Mouse (Mus musculus) T-helper 1 cell (primary cell): Measurements from ENCODE around the gene Sptlc3.

Experiments used
- in situ Hi-C: fragments of 300-600 bp; cut with MboI, MseI; formaldehyde crosslinking; loops from one replicate; pipeline ENCODE4 v1.15.1; 2025; ENCODE audit warnings: high pct_unique_total_duplicates

The Sptlc3 gene

DNA sequence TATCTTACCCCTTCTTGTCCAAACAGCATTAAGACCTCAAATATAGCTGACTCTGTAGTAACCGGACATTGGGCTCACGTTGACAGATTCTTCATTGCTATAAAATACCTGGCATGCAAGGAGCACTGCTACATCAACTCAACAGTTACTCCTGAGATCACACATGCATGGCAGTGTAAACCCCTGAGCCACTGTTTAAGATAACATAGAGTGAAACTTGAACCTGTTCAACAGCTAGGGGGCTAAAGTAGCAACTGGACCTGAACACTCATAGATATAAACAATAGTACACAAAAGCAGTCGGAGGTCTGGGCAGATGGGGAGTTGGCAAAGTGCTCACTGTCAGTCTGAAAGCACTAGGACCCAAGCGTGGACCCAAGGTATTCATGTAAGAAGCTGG, 140.8 kb downstream of the Sptlc3 start:
- in situ Hi-C loops, result no loop called here

DNA sequence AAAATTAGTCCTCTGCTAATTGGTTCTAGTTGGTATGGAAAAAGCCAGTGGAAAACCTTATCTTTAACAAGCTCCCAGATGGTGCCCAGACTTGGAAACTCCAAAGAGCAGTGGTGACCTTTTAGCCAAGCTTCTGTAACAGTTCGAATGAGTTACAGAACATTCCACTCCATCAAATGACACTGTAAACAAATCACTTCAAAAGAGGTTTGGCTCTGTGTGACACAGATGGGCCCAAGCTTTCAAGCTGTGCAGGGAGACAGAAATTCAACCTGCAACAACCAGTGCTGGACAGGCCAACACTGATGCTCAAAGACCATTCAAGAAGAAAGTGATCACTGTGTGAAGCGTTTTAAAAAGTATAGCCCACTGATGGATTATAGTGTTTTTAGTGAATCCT, 144.1 kb downstream of the Sptlc3 start:
- in situ Hi-C loops, result no loop called here

DNA sequence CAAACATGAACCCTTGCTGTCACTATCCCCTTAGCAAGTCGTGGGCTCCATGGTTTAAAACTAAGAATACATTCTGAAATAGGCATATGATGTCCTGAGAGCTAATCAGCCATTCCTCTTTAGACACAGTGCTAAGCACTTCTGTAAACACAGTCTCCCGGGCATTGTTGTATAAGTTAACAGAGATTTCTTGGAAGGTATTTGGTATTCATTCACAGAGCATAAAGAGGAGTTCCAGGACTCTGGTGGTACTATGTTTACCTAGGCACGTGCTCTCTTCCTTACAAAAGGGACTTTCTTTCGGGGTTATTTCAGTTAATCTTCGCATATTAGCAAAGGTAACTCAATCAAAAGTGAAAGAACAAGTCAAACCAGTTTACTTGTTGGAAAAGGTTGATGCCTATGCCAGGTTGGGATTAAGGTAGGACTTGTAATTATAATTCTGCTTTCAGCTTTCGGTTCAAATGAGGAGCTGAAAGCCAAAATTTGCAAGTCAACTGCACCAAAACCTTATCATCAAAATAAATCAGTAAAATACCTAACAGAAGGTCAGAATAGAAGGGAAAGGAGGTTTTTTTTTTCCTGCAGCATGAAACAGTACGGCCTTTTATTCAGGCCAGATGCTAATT, 148.2 kb downstream of the Sptlc3 start:
- in situ Hi-C loops, result no loop called here

DNA sequence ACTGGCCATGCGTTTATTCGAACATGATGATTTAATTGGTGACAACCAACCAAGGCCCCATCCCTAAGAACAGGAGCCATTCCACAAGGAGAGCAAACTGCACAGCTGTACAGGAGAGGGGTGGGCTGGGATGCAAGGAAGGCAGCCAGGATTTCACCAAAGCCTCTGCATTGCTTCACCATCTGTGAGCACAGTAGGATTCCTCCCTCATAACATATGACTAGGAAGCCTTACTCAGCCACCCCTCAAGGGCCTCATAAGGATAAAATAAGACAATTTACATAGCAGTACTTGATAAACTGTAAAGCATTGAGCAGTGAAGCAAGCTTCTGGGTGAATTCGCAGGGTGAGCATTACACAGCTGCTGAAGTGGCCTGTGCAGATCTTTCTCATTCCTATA, 155.8 kb downstream of the Sptlc3 start:
- in situ Hi-C loops, result no loop called here

DNA sequence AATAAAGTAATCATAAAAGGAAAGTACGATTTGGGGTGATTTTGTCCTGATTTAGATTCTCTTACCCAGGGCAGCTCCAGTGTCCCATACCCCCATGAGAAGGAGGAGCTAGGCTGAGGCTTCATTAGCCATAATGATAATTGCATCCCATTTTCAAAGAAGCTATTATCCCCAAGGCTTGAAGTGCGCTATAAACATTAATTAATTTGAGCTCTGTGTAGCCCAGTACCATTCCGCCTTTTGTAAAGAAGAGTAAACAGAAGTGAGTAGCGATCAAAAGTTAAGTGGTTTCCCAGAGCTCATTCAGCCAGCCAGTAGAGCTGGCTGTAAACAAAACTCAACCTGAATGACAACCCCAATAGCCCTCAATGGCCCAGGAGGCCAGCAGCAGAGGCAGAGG, 163.0 kb downstream of the Sptlc3 start:
- in situ Hi-C loops, result no loop called here

DNA sequence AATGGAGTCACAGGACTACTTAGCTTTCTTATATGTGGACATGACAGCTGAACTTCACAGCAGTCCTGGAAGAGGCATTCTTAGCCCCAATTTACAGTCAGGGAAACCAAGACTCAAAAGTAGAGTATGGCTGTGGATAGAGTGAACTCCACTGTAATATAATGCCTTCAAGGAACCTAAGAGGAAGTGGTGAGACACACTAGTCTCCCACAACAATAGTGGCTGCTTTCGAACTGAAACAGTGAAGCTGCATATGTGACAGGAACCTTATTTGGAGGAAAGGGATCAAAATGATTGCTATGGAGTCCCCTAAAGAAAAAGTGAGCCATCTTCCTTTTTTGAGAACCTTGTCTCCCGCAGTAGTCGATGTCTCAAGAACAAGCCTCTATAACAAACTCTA, 178.1 kb downstream of the Sptlc3 start:
- in situ Hi-C loops, result no loop called here

DNA sequence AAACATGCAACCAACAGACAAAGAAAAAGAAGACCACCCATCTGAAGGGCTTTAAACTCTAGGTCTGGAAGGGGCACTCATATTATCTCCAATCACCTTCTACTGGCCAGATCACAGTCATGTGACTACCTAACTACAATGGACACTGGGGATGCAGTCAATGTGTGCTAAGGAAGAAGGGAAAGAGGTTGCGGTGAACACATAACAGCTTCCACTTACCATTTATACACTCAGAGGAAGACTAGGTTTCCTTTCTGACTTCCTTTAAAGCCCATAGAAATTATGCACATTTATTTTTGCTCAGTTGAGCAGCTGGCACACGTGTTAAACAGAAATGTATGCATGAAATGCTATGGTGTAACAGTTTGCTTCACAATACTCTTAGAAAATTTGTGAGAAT, 178.7 kb downstream of the Sptlc3 start:
- in situ Hi-C loops, result no loop called here

DNA sequence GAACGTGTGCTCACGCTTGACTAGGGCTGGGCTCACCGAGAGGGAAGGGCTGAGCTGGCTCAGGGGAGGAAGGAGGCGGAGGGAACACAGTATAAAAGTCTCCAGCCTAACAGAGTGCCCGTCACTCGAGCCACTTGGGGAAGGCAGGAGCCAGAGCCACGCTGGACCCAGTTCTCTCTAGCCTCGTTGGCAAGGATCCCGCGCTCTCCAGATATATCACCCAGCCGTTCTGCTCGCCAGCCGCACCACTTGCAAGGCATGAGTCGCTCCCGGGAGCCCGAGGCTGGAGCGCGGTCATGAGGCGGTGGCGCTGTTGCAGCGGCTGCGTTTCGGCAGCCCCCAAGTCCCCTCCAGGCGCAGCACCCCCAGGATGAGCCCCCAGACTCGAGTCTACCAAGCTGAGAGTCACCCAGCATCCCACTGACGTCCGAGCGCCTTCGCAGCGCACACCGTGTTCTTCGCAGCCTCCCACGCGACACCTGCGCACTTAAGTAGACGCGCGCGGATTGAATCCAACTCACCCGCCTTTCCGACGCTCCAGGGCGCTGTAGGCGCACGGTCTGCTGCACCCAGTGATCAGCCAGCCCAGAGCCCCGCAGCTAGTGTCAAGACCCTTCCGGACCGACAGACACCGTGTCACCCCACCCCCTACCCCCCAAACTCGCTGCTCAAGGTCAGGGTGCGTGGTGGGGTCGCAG, 183.5 kb downstream of the Sptlc3 start:
- in situ Hi-C loops, result no loop called here

DNA sequence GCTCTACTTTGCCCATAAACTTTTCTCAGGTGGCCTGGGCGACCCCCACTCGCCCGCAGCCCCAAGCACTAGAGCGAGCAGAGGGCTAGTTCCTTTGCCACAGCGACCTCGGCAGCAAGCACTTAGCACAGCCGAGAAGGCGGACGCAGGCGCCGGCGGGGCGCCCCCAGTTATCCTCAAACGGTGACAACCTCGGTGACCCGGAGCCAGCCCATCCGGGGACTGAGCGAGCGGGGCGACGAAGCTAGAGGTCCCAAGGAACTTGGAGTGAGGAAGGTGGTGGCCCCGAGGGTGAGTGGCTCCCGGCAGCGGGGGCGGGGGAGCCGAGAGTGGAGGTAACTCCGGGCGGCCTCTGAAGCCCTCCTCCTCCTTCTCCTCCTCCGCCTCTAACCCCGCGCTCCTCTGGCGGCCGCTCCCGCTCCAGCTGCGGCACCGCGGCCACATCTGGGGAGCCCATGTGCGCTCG, 184.1 kb downstream of the Sptlc3 start, which contains the start of gene Ism1:
Gene Ism1 (plus strand): TSS at position 370 of the 466 bp plus-strand sequence.
- in situ Hi-C loops, result no loop called here

DNA sequence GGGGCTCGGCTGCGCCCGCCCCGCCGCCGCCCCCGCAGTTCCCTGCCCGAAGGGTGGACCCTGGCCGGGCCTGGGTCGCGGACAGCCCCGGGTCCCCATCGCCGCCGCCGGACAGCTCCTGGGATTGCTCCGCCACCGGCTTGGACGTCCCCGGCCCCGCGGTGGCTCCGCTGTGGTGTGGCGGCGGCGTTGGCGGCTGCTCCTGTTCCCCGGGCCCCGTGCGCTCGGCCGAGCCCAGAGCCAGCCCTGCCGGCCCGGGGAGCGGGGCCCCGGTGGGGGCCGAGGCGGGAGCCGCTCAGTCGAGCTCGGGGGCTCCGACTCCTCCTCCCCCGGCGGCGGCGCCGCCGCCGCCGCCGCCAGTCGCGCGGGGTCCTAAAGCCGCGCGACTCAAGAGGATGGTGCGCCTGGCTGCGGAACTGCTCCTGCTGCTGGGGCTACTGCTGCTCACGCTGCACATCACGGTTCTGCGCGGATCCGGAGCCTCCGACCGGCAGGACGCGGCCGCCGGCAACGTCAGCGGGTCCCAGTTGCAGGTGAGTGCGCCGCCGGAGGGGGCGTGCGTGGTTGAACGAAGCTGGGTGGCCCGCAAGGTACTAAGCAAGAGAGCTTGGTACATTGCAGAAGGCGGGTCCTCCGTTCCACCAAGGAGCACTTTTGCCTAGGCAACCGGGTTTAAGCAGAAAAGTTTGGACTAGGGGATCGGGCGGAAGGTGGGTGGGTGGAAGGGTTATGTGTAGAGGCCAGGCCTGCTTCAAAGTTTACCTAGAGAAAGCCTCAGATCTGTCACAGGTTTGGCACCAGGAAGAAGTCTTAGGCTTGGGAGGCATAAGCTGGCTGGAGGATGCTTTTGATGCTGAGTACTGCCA, 184.8 kb downstream of the Sptlc3 start:
- in situ Hi-C loops, result no loop called here

DNA sequence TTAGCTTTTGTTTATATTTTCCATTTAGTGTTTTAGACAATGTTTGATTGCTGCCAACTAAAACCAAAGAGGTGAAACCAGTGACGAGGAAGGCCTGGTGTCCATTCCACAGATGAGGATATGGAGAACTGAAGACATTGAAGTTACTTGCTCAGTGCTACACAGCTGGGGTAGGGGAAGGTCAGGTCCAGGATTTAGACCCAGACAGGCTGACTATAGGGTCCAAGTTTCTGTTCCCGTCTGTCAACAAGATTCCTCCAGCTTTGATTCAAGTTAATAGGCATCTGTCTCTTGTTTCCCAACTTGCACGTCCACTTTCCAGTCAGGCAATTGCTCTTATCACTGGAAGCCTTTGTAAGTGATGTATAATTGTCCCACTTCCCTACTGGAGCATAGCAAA, 188.8 kb downstream of the Sptlc3 start:
- in situ Hi-C loops, result no loop called here
